Mouse (Mus musculus) hindbrain, embryonic 16.5 days (tissue): ENCODE results near the gene C3ar1. TPM values are rescaled to one million over a fixed set of nuclear protein-coding genes. Genes with fewer than 3 reads are reported as not detected.

Experiments used
- ATAC-seq: fragments of 200-750 bp; cut with Nextera tagmentation; 2 replicates; pipeline ENCODE4 v1.8.0; 2017; ENCODE audit warnings: moderate TSS enrichment, moderate library complexity
- H3K27ac ChIP-seq: fragments of 300-500 bp; sonication (generic); 2 replicates; pipeline ENCODE4 v1.5.1; 2014; ENCODE audit warnings: low read depth, mild to moderate bottlenecking, control low read depth, low read length, moderate library complexity
- H3K27me3 ChIP-seq: fragments of 300-500 bp; sonication (generic); replicated peaks from 2 replicates; pipeline ENCODE4 v1.6.1; 2014; ENCODE audit warnings: low read length; ENCODE audit not compliant: control insufficient read depth, insufficient read depth
- H3K36me3 ChIP-seq: fragments of 300-500 bp; sonication (generic); 2 replicates; pipeline ENCODE4 v1.6.1; 2014; ENCODE audit warnings: mild to moderate bottlenecking, low read length, moderate library complexity, mixed read lengths; ENCODE audit not compliant: control insufficient read depth, insufficient read depth
- H3K4me1 ChIP-seq: fragments of 300-500 bp; sonication (generic); 2 replicates; pipeline ENCODE4 v1.6.1; 2014; ENCODE audit warnings: low read depth, low read length; ENCODE audit not compliant: control insufficient read depth, insufficient read depth
- H3K4me2 ChIP-seq: fragments of 300-500 bp; sonication (generic); 2 replicates; pipeline ENCODE4 v1.6.1; 2014; ENCODE audit warnings: mild to moderate bottlenecking, low read length, control low read depth, moderate library complexity
- H3K4me3 ChIP-seq: fragments of 300-500 bp; sonication (generic); 2 replicates; pipeline ENCODE4 v1.5.1; 2014; ENCODE audit warnings: mild to moderate bottlenecking, low read length, control low read depth, moderate library complexity
- H3K9ac ChIP-seq: fragments of 300-500 bp; sonication (generic); 2 replicates; pipeline ENCODE4 v1.6.1; 2014; ENCODE audit warnings: low read depth, mild to moderate bottlenecking, control low read depth, low read length, moderate library complexity
- H3K9me3 ChIP-seq: fragments of 300-500 bp; sonication (generic); 2 replicates; pipeline ENCODE4 v1.6.1; 2014; ENCODE audit warnings: mild to moderate bottlenecking, low read length, moderate library complexity; ENCODE audit not compliant: control insufficient read depth
- WGBS: fragments of 180-500 bp; shearing (Covaris S2); extraction: QIAGEN DNeasy Blood & Tissue Kit; methylation state at CpG from one replicate; pipeline ENCODE4 v1.1.7; 2014; 5-methylcytosine and 5-hydroxymethylcytosine counted together
- polyA plus RNA-seq: library from polyadenylated mRNA; unstranded; fragments of >200 nt; fragmentation: Nextera tagmentation; extraction: Ambion mirVana; gene quantifications from 2 replicates; pipeline ENCODE4 v1.2.1, GENCODE M21; 2015

C3ar1 gene
- polyA plus RNA-seq, 1 experiment from 2014 or later, result 1.2 TPM

DNA sequence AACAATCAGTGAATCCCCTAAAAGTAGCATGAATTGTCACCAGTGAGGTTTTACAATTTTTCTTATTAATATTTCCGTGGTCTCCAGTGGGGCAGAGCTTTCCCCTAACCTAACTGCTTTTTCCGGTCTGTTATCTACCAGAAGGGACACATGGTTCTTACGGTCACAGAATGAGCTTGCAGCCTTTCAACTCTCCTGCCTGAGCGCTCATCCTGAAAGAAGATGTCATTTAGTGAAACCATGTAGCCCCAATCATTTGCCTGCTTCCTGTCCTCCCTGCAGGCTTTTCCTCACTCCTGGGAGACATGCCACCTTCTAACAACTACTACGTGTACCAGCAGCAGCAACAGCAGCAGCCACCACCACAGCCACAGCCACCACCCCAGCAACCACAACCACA is 18.4 kb downstream of the C3ar1 start:
- no peak for ATAC-seq
- H3K27me3 ChIP-seq, result no peaks in the 10 kb centered on the region
- H3K27ac ChIP-seq, result no peak overlapping the region
- WGBS, result 80% methylated on average over 5 of the region's 5 CpGs
- H3K9me3 ChIP-seq, result peaks cover 5% of the 10 kb centered on the region
- H3K4me2 ChIP-seq, result no peak overlapping the region
- H3K4me1 ChIP-seq, result no peaks in the 10 kb centered on the region
- H3K4me3 ChIP-seq, result no peak overlapping the region
- H3K9ac ChIP-seq, result no peak overlapping the region
- peaks cover 61% of the 10 kb centered on the region for H3K36me3 ChIP-seq

DNA sequence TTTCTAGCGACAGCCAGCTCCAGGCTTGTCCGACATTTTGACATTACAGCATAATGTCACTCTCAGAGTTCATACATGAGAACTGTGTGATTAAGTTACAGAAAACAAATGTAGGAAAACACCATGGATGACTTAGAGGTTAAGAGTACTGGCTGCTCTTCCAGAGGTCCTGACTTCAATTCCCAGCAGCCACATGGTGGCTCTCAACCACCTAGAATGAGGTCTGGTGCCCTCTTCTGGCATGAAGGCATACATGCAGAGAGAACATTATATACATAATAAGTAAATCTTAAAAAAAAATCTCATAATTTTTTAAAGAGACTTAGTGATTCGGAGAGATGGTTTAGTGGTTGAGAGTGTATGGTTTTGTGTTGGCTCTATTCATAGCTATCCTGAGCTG is 19.0 kb downstream of the C3ar1 start:
- no peaks in the 10 kb centered on the region for H3K4me1 ChIP-seq
- ATAC-seq, result no peak
- no peak overlapping the region for H3K27ac ChIP-seq
- H3K4me3 ChIP-seq, result no peak overlapping the region
- peaks cover 63% of the 10 kb centered on the region for H3K36me3 ChIP-seq
- peaks cover 5% of the 10 kb centered on the region for H3K9me3 ChIP-seq
- no peak overlapping the region for H3K9ac ChIP-seq
- 96% methylated on average over 3 of the region's 3 CpGs for WGBS
- H3K4me2 ChIP-seq, result no peak overlapping the region
- no peaks in the 10 kb centered on the region for H3K27me3 ChIP-seq

DNA sequence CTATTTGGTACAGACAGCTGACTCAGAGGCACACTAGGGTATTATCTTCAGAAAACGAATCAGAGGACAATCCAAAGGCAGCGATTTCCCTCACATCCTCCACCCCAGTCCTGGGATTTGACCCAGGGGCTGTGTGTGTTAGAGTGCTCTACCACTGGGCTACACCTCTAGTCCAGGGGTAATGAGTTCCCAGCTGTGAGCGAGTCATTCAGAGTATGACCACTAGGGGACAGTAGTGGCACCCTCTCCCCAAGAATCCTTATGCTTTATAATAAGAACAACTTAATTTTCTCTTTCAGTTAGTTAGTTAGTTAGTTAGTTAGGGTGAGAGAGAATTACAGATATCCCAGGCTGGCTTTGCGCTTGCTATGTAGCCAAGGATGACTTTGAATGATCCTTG is 21.6 kb downstream of the C3ar1 start:
- peaks cover 53% of the 10 kb centered on the region for H3K36me3 ChIP-seq
- no peak overlapping the region for H3K27ac ChIP-seq
- WGBS, result 64% methylated on average over 4 of the region's 4 CpGs
- no peak overlapping the region for H3K4me3 ChIP-seq
- H3K4me1 ChIP-seq, result no peaks in the 10 kb centered on the region
- ATAC-seq, result no peak
- no peaks in the 10 kb centered on the region for H3K27me3 ChIP-seq
- H3K4me2 ChIP-seq, result no peak overlapping the region
- H3K9ac ChIP-seq, result no peak overlapping the region
- H3K9me3 ChIP-seq, result peaks cover 5% of the 10 kb centered on the region

DNA sequence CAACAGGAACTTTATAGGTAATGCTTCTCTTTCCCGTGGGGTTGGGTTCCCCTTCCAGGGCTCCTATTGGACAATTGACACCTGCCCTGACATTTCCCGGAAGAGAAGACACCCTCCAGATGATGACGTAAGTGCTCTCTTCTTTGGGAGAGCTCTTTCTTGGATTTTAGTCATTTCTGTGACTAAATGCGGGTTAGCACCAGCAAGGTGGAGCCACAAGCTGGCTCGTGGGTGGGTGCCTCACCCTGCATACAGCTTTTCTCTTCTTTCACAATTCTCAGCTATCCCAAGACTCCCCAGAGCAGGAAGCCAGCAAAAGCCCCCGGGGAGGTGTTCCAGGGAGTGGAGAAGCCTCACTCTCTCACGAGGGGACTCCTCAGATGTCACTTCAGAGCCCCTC is 23.1 kb downstream of the C3ar1 start:
- Histone ChIP-seq H3K36me3 (peaks cover 39% of the 10 kb centered on the region), H3K4me1 (no peaks in the 10 kb centered on the region), H3K27ac (no peak overlapping the region), H3K4me3 (no peak overlapping the region), H3K9me3 (peaks cover 5% of the 10 kb centered on the region), H3K27me3 (no peaks in the 10 kb centered on the region), H3K9ac (no peak overlapping the region), H3K4me2 (no peak overlapping the region)
- 89% methylated on average over 7 of the region's 7 CpGs for WGBS
- no peak for ATAC-seq

DNA sequence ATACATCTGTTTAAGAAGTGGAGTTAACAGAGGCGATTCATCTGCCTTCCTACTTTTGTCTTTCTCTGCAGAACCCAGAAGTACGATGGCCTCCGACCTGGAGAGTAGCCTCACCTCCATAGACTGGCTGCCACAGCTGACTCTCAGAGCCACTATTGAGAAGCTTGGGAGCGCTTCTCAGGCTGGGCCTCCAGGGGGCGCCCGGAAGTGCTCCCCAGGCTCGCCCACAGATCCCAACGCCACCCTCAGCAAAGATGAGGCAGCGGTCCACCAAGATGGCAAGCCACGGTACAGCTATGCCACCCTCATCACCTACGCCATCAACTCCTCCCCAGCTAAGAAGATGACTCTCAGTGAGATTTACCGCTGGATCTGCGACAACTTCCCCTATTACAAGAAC is 27.9 kb downstream of the C3ar1 start:
- H3K9ac ChIP-seq, result no peak overlapping the region
- no peaks in the 10 kb centered on the region for H3K9me3 ChIP-seq
- H3K4me2 ChIP-seq, result no peak overlapping the region
- H3K36me3 ChIP-seq, result peaks cover 11% of the 10 kb centered on the region; the same call in 1 of the 2 replicates
- no peak overlapping the region for H3K27ac ChIP-seq
- H3K4me1 ChIP-seq, result peaks cover 14% of the 10 kb centered on the region
- no peaks in the 10 kb centered on the region for H3K27me3 ChIP-seq
- 43% methylated on average over 13 of the region's 13 CpGs for WGBS
- ATAC-seq, result no peak
- no peak overlapping the region for H3K4me3 ChIP-seq

DNA sequence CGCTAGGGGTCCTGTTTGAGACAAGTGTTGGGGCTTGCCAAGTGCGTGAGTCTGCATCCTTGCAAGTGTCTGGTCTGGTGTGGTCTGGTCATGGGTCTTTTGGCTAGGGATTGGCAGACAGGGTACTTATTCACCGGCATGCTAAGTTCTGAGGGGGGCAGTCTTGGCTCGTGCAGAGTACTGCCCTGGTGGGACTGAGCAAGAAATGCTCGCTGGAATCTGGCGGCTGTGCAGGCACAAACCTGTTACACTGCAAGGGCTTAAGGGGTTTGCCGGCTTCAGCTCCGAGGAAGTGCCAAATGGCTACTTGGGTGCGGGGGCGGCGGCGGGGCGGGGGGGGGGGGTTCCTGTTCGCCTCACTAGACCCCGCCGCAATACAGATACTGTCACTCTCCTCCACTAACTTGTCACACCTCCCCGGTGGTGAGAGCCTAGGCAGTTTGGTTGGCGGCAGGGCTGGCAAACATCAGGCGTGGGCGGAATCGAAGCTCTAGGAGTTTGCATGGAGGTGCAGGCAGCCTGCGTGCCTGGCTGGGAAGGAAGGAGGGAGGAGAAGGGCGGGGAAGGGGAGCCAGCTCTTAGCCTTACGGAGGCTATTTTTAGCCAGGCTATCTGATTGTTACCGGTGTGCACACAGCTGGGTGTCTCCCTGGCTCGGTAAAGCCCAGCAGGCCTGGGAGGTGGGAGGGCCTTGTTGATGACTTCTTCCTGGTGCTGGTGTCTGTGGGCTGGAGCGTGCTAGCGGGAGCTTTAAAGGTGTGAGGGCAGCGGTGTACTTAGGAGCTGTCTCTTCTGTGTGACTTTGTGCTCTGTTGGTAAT is 29.8 kb downstream of the C3ar1 start:
- WGBS, result 6% methylated on average over 27 of the region's 29 CpGs
- H3K4me1 ChIP-seq, result peaks cover 26% of the 10 kb centered on the region
- ATAC-seq, result peak; percentile 80
- peak overlapping the region; percentile 57 for H3K27ac ChIP-seq
- H3K9me3 ChIP-seq, result no peaks in the 10 kb centered on the region
- peaks cover 5% of the 10 kb centered on the region; the same call in 1 of the 2 replicates for H3K36me3 ChIP-seq
- peak overlapping the region; percentile 45 for H3K4me3 ChIP-seq
- no peaks in the 10 kb centered on the region for H3K27me3 ChIP-seq
- peak overlapping the region; percentile 76 for H3K4me2 ChIP-seq
- H3K9ac ChIP-seq, result peak overlapping the region; percentile 67

DNA sequence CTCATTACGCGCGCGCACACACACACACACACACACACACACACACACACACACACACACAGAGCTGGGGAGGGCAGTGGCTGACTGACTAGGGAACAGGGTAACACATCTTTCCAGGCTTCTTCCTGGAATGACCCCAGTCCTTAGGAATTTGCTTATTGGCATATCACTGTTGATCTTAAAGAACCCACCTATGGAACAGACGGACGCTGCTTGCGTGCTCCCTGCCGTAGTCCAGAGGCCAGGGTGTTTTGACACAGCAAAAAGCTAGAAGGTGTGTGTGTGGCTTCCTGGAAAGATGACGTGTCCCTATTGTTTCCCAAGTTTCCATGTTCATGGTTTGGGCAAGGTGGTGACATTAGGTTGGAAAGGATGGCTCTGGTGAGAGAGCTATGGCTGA is 30.8 kb downstream of the C3ar1 start:
- Histone ChIP-seq H3K4me3 (no peak overlapping the region), H3K4me1 (peaks cover 30% of the 10 kb centered on the region), H3K4me2 (no peak overlapping the region; the same call in 1 of the 2 replicates), H3K9ac (no peak overlapping the region), H3K9me3 (no peaks in the 10 kb centered on the region), H3K27ac (no peak overlapping the region), H3K27me3 (no peaks in the 10 kb centered on the region), H3K36me3 (peaks cover 5% of the 10 kb centered on the region; the same call in 1 of the 2 replicates)
- ATAC-seq, result no peak
- 94% methylated on average over 9 of the region's 9 CpGs for WGBS

DNA sequence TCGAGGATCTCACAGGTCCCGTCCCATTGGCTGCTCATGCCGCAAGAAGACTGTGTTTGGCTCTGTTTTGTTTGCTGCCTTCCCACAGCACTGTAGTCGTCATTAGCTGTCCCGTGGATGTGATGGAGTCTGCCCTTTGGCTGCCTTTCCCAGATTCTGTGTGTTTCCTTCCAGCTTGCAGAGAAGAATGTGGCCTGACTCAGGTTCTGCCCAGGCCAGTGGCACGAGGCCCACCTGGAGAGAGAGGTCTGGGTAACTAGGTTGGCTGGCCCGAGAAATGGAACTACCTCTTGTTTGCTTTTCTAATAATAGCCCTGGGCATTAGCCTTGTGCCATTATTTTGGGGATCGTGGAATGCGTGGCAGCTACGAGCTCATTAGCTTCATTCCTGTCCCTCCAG is 31.9 kb downstream of the C3ar1 start:
- no peaks in the 10 kb centered on the region for H3K36me3 ChIP-seq
- no peaks in the 10 kb centered on the region for H3K27me3 ChIP-seq
- 78% methylated on average over 10 of the region's 10 CpGs for WGBS
- H3K4me3 ChIP-seq, result no peak overlapping the region
- H3K9me3 ChIP-seq, result no peaks in the 10 kb centered on the region
- peaks cover 33% of the 10 kb centered on the region for H3K4me1 ChIP-seq
- no peak overlapping the region for H3K4me2 ChIP-seq
- ATAC-seq, result no peak
- H3K9ac ChIP-seq, result no peak overlapping the region
- no peak overlapping the region for H3K27ac ChIP-seq

DNA sequence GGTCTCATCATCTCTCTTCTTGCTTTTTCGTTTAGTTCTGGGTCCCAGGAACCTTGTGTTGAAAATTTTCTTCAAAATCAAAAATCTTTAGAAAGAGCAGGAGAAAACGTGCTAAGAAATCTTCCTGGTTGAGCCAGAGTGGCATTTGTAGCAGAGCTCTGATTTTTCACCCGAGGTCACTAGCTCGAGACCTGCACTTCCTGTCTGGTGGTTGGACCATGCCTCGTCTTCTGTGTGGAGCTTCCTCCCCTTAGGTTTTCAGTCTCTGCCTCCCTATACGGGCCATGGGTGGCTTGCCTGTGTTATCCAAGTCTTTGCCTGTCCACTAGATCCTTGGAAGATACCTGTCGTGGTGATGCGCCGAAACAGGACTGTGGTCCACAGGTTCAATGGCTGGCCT is 34.1 kb downstream of the C3ar1 start:
- no peak overlapping the region for H3K9ac ChIP-seq
- no peak for ATAC-seq
- H3K36me3 ChIP-seq, result no peaks in the 10 kb centered on the region
- WGBS, result 81% methylated on average over 9 of the region's 9 CpGs
- H3K27ac ChIP-seq, result no peak overlapping the region
- H3K9me3 ChIP-seq, result no peaks in the 10 kb centered on the region
- H3K4me3 ChIP-seq, result 0 out of 2 replicates have a peak overlapping the region, but pooled peaks have one; percentile 95
- H3K4me2 ChIP-seq, result peak overlapping the region; percentile 65
- H3K27me3 ChIP-seq, result no peaks in the 10 kb centered on the region
- H3K4me1 ChIP-seq, result peaks cover 35% of the 10 kb centered on the region
